Mouse (Mus musculus): ENCODE data around the gene Pga5.

DNA sequence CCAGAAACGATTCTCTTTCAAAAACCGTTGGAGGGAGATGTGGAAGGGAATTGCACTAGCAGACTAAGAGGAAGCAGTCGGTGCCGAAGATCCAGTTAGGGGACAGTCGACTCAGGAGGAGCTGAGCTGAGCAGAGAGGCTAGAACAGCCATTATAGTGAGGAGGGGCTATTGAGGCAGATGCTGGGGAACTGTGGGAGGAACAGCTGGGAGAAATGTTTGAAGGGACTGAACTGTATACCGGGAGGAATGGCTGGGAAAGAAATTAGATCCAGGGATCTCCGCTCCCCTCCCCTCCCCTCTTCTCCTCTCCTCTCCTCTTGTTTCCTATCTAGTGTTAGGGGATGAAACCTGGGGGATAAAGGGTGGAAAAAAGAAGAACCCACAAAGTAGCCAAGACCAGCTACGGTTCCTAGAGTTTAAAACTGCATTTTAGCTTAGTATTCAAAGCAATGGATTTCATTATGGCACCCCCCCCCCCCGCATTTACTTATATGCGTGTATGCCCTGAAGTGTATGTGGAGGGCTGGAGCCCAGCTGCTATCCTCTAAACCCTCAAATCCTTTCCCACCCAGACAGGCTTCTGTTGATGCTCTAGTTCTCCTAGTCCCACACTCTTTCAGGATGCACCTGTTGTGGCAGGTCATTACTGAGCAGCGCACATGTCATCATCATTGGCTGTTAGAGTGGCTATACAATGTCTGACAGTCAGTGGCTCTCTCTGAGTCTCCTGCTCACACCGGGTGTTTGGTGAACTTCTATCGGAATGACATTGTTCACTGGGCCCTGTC lies 37.1 kb downstream of the Pga5 start:
- TF ChIP-seq POLR2A (IDR thresholded peaks at IDR 0.05; ENCODE audit: borderline replicate concordance, extremely low read depth, low read depth, low read length) (no peak), CTCF (IDR thresholded peaks at IDR 0.05; ENCODE audit: insufficient read depth, low read length) (no peak)

All from lung, adult 2 months (tissue).